Mouse (Mus musculus) midbrain, embryonic 12.5 days (tissue): ENCODE results near the gene Cbl. TPM values are rescaled to one million over a fixed set of nuclear protein-coding genes. Genes with fewer than 3 reads are reported as not detected.

Experiments
- ATAC-seq: fragments of 200-750 bp; cut with Nextera tagmentation; 2 replicates; pipeline ENCODE4 v1.8.0; 2017; ENCODE audit warnings: low read depth, moderate TSS enrichment, moderate library complexity; ENCODE audit not compliant: low FRiP score
- H3K27ac ChIP-seq: fragments of 300-500 bp; sonication (generic); replicated peaks from 2 replicates; pipeline ENCODE4 v1.5.1; 2016; ENCODE audit warnings: mild to moderate bottlenecking
- H3K27me3 ChIP-seq: fragments of 300-500 bp; sonication (generic); 2 replicates; pipeline ENCODE4 v1.6.1; 2016; ENCODE audit warnings: mild to moderate bottlenecking
- H3K36me3 ChIP-seq: fragments of 300-500 bp; sonication (generic); 2 replicates; pipeline ENCODE4 v1.6.1; 2016
- H3K4me1 ChIP-seq: fragments of 300-500 bp; sonication (generic); 2 replicates; pipeline ENCODE4 v1.6.1; 2016
- H3K4me2 ChIP-seq: fragments of 300-500 bp; sonication (generic); replicated peaks from 2 replicates; pipeline ENCODE4 v1.6.1; 2016; ENCODE audit warnings: mild to moderate bottlenecking, moderate library complexity
- H3K4me3 ChIP-seq: fragments of 300-500 bp; sonication (generic); 2 replicates; pipeline ENCODE4 v1.5.1; 2016; ENCODE audit warnings: mild to moderate bottlenecking
- H3K9ac ChIP-seq: fragments of 300-500 bp; sonication (generic); replicated peaks from 2 replicates; pipeline ENCODE4 v1.6.1; 2016; ENCODE audit warnings: mild to moderate bottlenecking, moderate library complexity
- H3K9me3 ChIP-seq: fragments of 300-500 bp; sonication (generic); 2 replicates; pipeline ENCODE4 v1.6.1; 2016; ENCODE audit warnings: mild to moderate bottlenecking
- WGBS: fragments of 180-500 bp; shearing (Covaris S2); methylation state at CpG from one replicate; pipeline ENCODE4 v1.1.7; 2016; 5-methylcytosine and 5-hydroxymethylcytosine counted together
- polyA plus RNA-seq: library from polyadenylated mRNA; unstranded; fragments of >200 nt; fragmentation: Nextera tagmentation; extraction: Ambion mirVana; gene quantifications from 2 replicates; pipeline ENCODE4 v1.2.1, GENCODE M21; 2016

Cbl gene
- polyA plus RNA-seq, 1 experiment from 2014 or later, result 27.2 TPM

DNA sequence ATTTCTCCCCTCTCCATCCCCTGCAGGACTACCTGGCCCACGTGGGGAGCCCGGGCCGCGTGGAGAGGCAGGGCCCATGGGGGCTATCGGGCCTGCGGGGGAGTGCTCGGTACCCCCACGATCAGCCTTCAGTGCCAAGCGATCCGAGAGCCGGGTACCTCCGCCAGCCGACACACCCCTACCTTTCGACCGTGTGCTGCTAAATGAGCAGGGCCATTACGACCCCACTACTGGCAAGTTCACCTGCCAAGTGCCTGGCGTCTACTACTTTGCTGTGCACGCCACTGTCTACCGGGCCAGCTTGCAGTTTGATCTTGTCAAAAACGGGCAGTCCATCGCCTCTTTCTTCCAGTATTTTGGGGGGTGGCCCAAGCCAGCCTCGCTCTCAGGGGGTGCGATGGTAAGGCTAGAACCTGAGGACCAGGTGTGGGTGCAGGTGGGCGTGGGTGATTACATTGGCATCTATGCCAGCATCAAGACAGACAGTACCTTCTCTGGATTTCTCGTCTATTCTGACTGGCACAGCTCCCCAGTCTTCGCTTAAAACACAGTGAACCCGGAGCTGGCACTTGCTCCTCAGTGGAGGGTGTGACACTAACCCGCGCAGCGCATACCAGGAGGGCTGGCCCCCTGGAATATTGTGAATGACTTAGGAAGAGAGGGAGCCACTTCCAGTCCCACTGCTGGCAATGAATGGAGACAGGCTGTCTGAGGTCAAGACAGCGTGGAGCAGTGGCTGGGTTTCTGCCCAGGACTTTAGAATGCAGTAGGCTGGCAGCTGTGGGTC is 125.4 kb downstream of the Cbl start:
- Histone ChIP-seq H3K4me2 (peak overlapping the region; percentile 46), H3K9me3 (no peaks in the 10 kb centered on the region), H3K9ac (peak overlapping the region; percentile 25; the same call in 1 of the 2 replicates), H3K4me3 (peak overlapping the region; percentile 21), H3K4me1 (peaks cover 51% of the 10 kb centered on the region), H3K27me3 (no peaks in the 10 kb centered on the region), H3K27ac (no peak overlapping the region), H3K36me3 (peaks cover 11% of the 10 kb centered on the region; the same call in 1 of the 2 replicates)
- 81% methylated on average over 31 of the region's 31 CpGs for WGBS
- ATAC-seq, result no peak

DNA sequence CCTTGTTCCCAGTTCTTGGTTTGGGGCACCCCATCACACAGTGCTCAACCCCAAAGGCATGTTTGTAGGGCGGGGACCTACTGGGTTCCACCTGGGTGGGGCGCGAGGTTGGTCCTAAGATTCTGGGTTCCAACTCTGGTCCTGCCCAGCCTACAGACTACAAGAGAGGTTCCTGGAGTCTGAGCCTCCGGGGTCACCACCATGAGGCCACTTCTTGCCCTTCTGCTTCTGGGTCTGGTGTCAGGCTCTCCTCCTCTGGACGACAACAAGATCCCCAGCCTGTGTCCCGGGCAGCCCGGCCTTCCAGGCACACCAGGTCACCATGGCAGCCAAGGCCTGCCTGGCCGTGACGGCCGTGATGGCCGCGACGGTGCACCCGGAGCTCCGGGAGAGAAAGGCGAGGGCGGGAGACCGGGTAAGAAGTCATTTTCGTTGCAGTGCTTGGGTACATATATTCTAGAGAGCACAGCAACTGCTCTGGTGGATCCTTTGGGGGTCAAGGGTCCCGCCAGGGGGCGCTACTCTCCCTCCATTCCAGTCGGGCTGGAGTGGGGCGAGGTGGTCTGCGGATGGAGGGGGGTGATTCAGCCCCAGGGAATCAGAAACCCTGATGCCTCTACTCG is 126.2 kb downstream of the Cbl start:
- H3K9me3 ChIP-seq, result no peaks in the 10 kb centered on the region
- WGBS, result 27% methylated on average over 25 of the region's 25 CpGs
- peak overlapping the region; percentile 46 for H3K4me2 ChIP-seq
- peak overlapping the region; percentile 21 for H3K4me3 ChIP-seq
- peaks cover 51% of the 10 kb centered on the region for H3K4me1 ChIP-seq
- ATAC-seq, result 0 out of 2 replicates have a peak, but pooled peaks have one; percentile 24
- peak overlapping the region; percentile 50 for H3K9ac ChIP-seq
- peak overlapping the region; percentile 60 for H3K27ac ChIP-seq
- no peaks in the 10 kb centered on the region for H3K27me3 ChIP-seq
- peaks cover 11% of the 10 kb centered on the region; the same call in 1 of the 2 replicates for H3K36me3 ChIP-seq

DNA sequence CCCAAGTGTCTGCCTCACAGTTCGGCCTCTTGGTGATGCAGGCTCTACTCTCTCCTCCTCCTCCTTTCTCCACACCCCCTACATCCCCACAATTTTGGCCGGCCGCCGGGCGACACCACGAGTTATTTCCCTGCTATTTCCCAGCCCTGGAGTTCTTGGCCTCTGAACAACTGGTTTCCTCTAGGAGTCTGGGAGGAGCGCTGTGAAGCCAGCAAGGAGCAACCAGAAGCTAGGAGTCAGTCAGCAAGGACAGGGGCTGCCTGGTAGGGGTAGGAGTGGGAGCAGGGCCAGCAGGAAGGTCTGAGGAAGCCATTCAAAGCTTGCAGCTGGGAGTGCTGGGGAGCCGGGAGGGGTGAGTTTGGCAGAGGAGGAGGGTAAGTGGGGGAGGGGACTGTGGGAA is 126.7 kb downstream of the Cbl start, which contains the start of gene C1qtnf5:
Gene C1qtnf5 (plus strand): TSS at position 136 of the 400 bp plus-strand sequence.
- Histone ChIP-seq H3K4me3 (peak within 1 kb of the TSS; percentile 21), H3K9ac (peak within 1 kb of the TSS; percentile 50), H3K9me3 (no peaks in the 10 kb centered on the region), H3K36me3 (peaks cover 11% of the 10 kb centered on the region; the same call in 1 of the 2 replicates), H3K4me1 (peaks cover 50% of the 10 kb centered on the region), H3K4me2 (peak within 1 kb of the TSS; percentile 46), H3K27ac (peak within 1 kb of the TSS; percentile 60), H3K27me3 (no peaks in the 10 kb centered on the region)
- 22% methylated on average over 8 of the region's 8 CpGs for WGBS
- ATAC-seq, result 0 out of 2 replicates have a peak, but pooled peaks have one; percentile 11

DNA sequence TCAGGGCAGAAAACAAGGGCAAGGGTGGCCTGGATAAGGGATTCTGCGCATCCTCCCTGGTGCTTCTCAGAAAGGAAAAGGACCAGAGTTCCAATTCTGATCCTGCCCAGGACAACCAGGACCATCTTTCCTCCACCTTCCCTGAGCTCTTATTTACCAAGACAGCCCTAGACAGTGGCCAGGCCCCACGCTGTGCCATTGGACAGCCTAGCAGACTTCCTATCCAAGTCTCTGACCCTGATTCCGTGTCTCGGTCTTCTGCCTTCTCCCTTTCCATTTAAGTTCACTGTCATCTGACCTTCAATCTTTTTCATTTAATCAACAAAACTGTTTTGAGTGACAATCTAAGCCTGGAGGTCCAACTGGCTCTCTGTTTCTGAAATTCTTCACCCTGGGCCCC is 127.3 kb downstream of the Cbl start:
- Histone ChIP-seq H3K4me1 (peaks cover 49% of the 10 kb centered on the region), H3K27ac (peak overlapping the region; percentile 60; the same call in 1 of the 2 replicates), H3K27me3 (no peaks in the 10 kb centered on the region), H3K36me3 (peaks cover 11% of the 10 kb centered on the region; the same call in 1 of the 2 replicates), H3K4me3 (peak overlapping the region; percentile 21; the same call in 1 of the 2 replicates), H3K4me2 (peak overlapping the region; percentile 46), H3K9me3 (no peaks in the 10 kb centered on the region), H3K9ac (peak overlapping the region; percentile 50)
- WGBS, result 52% methylated on average over 4 of the region's 4 CpGs
- no peak for ATAC-seq

DNA sequence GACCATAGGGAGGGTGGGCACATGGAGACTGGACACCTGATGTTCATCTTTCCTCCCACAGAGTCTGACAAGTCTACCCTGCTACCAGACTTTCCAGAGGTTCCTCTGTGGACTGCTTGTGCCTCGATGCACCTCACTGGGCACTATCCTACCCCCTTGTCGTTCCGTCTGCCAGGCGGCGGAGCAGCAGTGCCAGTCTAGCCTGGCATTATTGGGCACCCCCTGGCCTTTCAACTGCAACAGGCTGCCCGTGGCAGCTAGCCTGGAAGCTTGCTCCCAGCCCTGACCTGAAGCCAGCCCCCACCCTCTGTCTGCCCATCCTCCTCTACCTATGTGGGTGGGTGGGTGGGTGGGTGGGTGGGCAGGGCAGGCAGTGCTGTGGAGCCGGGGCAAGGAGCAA is 127.7 kb downstream of the Cbl start:
- no peak overlapping the region for H3K4me3 ChIP-seq
- no peak overlapping the region; the same call in 1 of the 2 replicates for H3K9ac ChIP-seq
- H3K27ac ChIP-seq, result no peak overlapping the region
- no peaks in the 10 kb centered on the region for H3K27me3 ChIP-seq
- peaks cover 51% of the 10 kb centered on the region for H3K4me1 ChIP-seq
- H3K4me2 ChIP-seq, result no peak overlapping the region
- no peaks in the 10 kb centered on the region for H3K9me3 ChIP-seq
- WGBS, result 97% methylated on average over 7 of the region's 7 CpGs
- no peak for ATAC-seq
- peaks cover 11% of the 10 kb centered on the region; the same call in 1 of the 2 replicates for H3K36me3 ChIP-seq

DNA sequence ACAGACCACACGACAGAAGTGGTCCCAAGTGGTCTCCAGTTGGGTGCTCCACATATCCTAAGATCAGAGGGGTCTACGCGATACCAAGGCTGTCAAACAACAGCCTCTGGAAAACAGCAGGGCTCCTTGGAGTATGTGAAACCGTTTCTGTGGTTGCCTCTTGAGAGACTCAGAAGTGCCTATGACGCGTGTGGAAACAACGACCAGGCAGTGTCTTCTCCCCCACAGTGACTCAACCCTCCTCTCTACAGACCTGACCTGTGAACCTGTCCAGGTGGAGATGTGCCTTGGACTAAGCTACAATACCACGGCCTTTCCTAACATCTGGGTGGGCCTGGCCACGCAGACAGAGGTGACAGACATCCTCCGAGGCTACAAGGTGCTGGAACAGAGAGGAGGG is 128.1 kb downstream of the Cbl start:
- Histone ChIP-seq H3K27me3 (no peaks in the 10 kb centered on the region), H3K36me3 (peaks cover 11% of the 10 kb centered on the region; the same call in 1 of the 2 replicates), H3K4me1 (peaks cover 51% of the 10 kb centered on the region), H3K4me2 (no peak overlapping the region), H3K4me3 (no peak overlapping the region), H3K9ac (no peak overlapping the region), H3K9me3 (no peaks in the 10 kb centered on the region), H3K27ac (no peak overlapping the region)
- no peak for ATAC-seq
- 90% methylated on average over 10 of the region's 10 CpGs for WGBS

DNA sequence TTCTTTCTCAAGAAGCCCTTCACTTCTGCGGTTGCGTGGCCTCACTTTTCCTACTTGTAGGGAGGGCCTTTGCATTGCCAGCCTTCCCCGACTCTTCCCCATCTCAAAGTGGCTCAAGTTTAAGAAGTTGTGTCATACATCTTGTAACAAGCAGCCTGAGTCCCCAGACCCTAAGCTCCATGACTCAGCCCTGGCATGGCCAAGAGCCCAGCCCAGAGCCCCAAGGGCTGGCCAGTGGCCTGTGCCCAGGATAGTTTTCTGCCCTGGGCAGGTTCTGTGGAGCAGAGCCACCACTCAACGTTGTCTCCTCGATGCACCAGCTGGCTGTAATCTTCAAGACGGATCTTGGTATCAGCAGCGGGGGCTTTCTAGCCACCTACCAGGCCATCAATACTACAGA is 129.0 kb downstream of the Cbl start:
- no peaks in the 10 kb centered on the region for H3K9me3 ChIP-seq
- no peak for ATAC-seq
- WGBS, result 93% methylated on average over 7 of the region's 7 CpGs
- no peaks in the 10 kb centered on the region for H3K27me3 ChIP-seq
- H3K36me3 ChIP-seq, result peaks cover 11% of the 10 kb centered on the region; the same call in 1 of the 2 replicates
- no peak overlapping the region for H3K27ac ChIP-seq
- H3K4me2 ChIP-seq, result no peak overlapping the region
- H3K9ac ChIP-seq, result no peak overlapping the region; the same call in 1 of the 2 replicates
- H3K4me3 ChIP-seq, result no peak overlapping the region
- H3K4me1 ChIP-seq, result peaks cover 42% of the 10 kb centered on the region

DNA sequence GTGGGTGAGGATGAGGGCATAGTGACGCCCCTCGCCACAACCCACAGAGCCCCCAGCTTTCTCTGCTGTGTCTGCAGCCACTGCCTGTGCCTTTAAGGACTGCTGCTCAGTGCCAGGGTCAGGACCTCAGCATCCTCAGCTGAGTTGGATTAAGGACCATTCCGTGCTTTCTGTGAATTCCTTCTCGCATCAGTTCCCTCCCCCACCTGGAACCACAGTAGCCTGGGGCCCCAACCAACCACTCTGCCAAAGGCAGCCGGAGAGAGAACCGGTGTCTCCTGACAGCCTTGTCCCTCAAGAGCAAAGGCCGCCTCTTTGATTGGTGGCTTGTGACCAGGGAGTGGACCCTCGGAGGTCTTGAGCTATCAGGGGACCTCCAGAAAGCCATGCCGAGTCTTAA is 132.4 kb downstream of the Cbl start, which contains the start of gene Mfrp:
Gene Mfrp (plus strand): TSS at position 240 of the 400 bp plus-strand sequence.
- H3K4me2 ChIP-seq, result no peak within 1 kb of the TSS; the same call in 1 of the 2 replicates
- H3K4me1 ChIP-seq, result peaks cover 13% of the 10 kb centered on the region
- H3K4me3 ChIP-seq, result no peak within 1 kb of the TSS
- peaks cover 11% of the 10 kb centered on the region; the same call in 1 of the 2 replicates for H3K36me3 ChIP-seq
- no peak within 1 kb of the TSS for H3K27ac ChIP-seq
- H3K9me3 ChIP-seq, result no peaks in the 10 kb centered on the region
- no peak within 1 kb of the TSS for H3K9ac ChIP-seq
- no peak for ATAC-seq
- H3K27me3 ChIP-seq, result no peaks in the 10 kb centered on the region
- WGBS, result 29% methylated on average over 9 of the region's 9 CpGs

DNA sequence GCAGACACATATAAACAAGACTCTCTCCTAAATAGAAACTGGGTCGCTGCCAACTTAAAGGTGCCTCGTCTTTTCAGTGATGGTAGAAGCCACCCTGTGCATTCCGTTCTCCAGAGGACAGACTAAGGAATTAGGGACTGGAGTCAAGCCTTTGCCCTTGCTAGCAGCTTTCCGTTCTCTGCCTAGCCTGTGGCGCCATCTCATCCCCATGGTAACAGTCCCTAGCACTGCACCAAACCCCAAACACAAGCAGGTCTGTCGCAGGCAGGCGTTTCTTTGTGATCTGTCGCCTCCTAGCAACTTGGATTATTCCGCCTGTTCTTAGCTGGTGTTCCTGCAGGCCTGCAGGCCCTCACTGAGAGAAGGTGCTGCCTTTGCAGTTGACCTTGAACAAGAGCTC is 137.3 kb downstream of the Cbl start:
- 8% methylated on average over 9 of the region's 9 CpGs for WGBS
- peak; percentile 60; the same call in 1 of the 2 replicates for ATAC-seq
- peak overlapping the region; percentile 43; the same call in 1 of the 2 replicates for H3K27ac ChIP-seq

DNA sequence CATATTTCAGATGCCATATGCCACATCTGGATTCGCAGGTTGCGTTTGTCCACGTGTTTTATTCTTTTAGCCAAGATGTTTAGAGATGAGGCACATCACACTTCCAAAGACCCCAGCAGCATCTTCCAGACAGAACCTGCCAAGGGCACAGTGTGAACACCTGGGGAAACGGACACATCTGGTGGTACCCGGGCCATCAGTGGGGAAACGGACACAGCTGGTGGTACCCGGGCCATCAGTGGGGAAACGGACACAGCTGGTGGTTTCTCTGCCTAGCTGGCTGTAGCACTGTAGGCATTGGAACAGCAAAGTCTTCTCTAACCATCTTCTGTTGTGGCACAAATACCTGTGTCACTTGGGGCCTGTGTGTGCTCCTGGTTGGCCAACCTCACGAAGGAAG is 138.1 kb downstream of the Cbl start:
- Histone ChIP-seq H3K4me2 (no peak overlapping the region), H3K27me3 (no peaks in the 10 kb centered on the region), H3K27ac (no peak overlapping the region), H3K9ac (no peak overlapping the region), H3K9me3 (no peaks in the 10 kb centered on the region), H3K36me3 (no peaks in the 10 kb centered on the region), H3K4me3 (no peak overlapping the region), H3K4me1 (peaks cover 13% of the 10 kb centered on the region)
- WGBS, result 95% methylated on average over 9 of the region's 9 CpGs
- ATAC-seq, result no peak

More for the DNA sequence above, 137.3 kb downstream of the Cbl start:
- H3K27me3 ChIP-seq, result no peaks in the 10 kb centered on the region
- no peak overlapping the region for H3K4me2 ChIP-seq
- no peak overlapping the region for H3K4me3 ChIP-seq
- no peaks in the 10 kb centered on the region for H3K36me3 ChIP-seq
- peaks cover 15% of the 10 kb centered on the region for H3K4me1 ChIP-seq
- H3K9ac ChIP-seq, result no peak overlapping the region
- H3K9me3 ChIP-seq, result no peaks in the 10 kb centered on the region

DNA sequence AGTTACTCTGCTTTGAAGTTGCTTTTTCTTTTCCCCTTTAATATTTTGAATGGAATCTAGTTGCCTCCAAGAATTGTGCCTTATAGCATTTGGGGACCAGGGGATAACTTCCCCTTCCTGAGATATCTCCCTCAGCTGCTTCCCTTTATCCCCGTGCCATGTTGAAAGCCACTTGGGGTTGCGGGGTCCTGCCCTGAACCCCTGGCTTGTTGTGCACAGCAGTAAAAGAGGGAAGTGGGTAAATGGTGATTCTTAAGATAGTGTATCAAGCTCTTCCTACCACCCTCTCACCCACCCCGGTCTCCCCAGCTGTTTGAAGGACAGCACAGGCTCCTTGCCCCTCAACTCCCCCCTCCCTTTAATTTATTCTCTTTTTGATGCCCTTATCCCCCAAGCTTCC is 139.1 kb downstream of the Cbl start:
- no peak for ATAC-seq
- no peak overlapping the region for H3K4me3 ChIP-seq
- WGBS, result 92% methylated on average over 3 of the region's 3 CpGs
- H3K4me2 ChIP-seq, result no peak overlapping the region
- H3K9me3 ChIP-seq, result no peaks in the 10 kb centered on the region
- no peaks in the 10 kb centered on the region for H3K36me3 ChIP-seq
- H3K4me1 ChIP-seq, result peaks cover 13% of the 10 kb centered on the region
- no peak overlapping the region for H3K27ac ChIP-seq
- no peak overlapping the region for H3K9ac ChIP-seq
- peaks cover 3% of the 10 kb centered on the region; the same call in 1 of the 2 replicates for H3K27me3 ChIP-seq
